Mouse (Mus musculus): Measurements from ENCODE around the gene Ankrd13a.

DNA sequence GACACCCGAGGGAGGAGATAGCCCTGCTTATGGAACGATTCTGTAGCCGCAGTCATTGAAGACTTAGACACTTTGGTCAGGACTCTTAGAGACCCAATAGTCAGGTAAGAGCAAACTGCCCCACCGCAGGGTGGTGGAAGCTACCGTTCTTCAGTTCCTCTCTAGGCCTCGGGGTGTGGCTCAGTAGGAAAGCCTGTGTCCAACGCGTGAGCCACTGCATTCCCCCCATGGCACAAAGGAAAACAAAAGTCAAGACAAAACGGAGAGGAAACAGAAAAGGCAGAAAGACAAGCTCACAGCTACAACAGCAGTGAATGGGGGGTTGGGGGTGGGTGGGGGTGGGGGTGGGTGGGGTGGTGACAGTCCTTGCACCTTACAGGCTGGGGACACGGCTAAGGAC lies 22.1 kb upstream of the Ankrd13a start:
- TF ChIP-seq POLR2A (IDR thresholded peaks at IDR 0.05; ENCODE audit: control insufficient read depth, extremely low read depth, insufficient read depth, low read length, poor library complexity): no peak
- no peak for TF ChIP-seq CTCF (IDR thresholded peaks at IDR 0.05; ENCODE audit: borderline replicate concordance, control insufficient read depth, extremely low read depth, insufficient read depth, low read length, poor library complexity)

Measured in thymus, adult 2 months (tissue).